Mouse (Mus musculus): ENCODE data around the gene Cbx2. TPM values are rescaled to one million over a fixed set of nuclear protein-coding genes. Genes with fewer than 3 reads are reported as not detected.
A peak's percentile ranks its signal among the peaks of the same experiment; 100 is the strongest.

Cbx2 gene
- total and polyA plus RNA-seq, 3 experiments: 13.1 to 13.3 TPM; not detected in 1

GRCm38 (mm10) chr11:118998540-118999265 is 24.1 kb upstream of the Cbx2 start:
- Histone ChIP-seq H3K36me3 (ENCODE audit: control insufficient read depth in 1 of 2, insufficient read depth in 2 of 2, low read length in 2 of 2) (no peaks in the 10 kb centered on the region), H3K79me2 (ENCODE audit: control insufficient read depth, insufficient read depth, low read length, poor library complexity) (no peaks in the 10 kb centered on the region), H3K27me3 (ENCODE audit: control insufficient read depth in 1 of 2, insufficient read depth in 2 of 2, low read length in 2 of 2) (no peaks in the 10 kb centered on the region; a peak in 2 of 4 replicates), H3K9me3 (replicated peaks; ENCODE audit: insufficient read depth, low read length) (no peaks in the 10 kb centered on the region), H3K4me1 (ENCODE audit: control insufficient read depth in 1 of 2, insufficient read depth in 2 of 2, low read length in 2 of 2) (peaks cover 2 to 3% of the 10 kb centered on the region in 2 experiments; a peak in 2 of 4 replicates), H3K27ac (ENCODE audit: control insufficient read depth, low read depth, low read length) (no peak overlapping the region), H3K4me3 (ENCODE audit: control insufficient read depth in 1 of 2, insufficient read depth in 1 of 2, low read depth in 2 of 2, low read length in 2 of 2) (no peak overlapping the region), H3K9ac (ENCODE audit: control insufficient read depth, low read depth, low read length, poor library complexity, severe bottlenecking) (no peak overlapping the region)
- TF ChIP-seq CHD2 (IDR thresholded peaks at IDR 0.05; ENCODE audit: low read length) (no peak), CTCF (IDR thresholded peaks at IDR 0.05 in 2 of 3, conservative IDR thresholded peaks at IDR 0.05 in 1 of 3; ENCODE audit: control insufficient read depth in 1 of 3, insufficient read depth in 1 of 3, low read depth in 2 of 3, low read length in 3 of 3, poor library complexity in 1 of 3, severe bottlenecking in 1 of 3) (peak; percentile 63 to 97 (median 87)), GATA1 (IDR thresholded peaks at IDR 0.05; ENCODE audit: low read depth, low read length) (no peak), E2F4 (IDR thresholded peaks at IDR 0.05; ENCODE audit: borderline replicate concordance, low read depth, low read length) (no peak), POLR2AphosphoS2 (IDR thresholded peaks at IDR 0.05; ENCODE audit: low read length) (no peak), MAZ (IDR thresholded peaks at IDR 0.05; ENCODE audit: low read depth, low read length) (peak; percentile 43; the same call in 1 of the 2 replicates), RCOR1 (IDR thresholded peaks at IDR 0.05; ENCODE audit: low read depth, low read length) (no peak), MAFK (IDR thresholded peaks at IDR 0.05; ENCODE audit: borderline replicate concordance, low read depth, low read length) (no peak), SMC3 (IDR thresholded peaks at IDR 0.05; ENCODE audit: low read depth, low read length) (peak; percentile 79), SIN3A (IDR thresholded peaks at IDR 0.05; ENCODE audit: low read length) (no peak), ZKSCAN1 (IDR thresholded peaks at IDR 0.05; ENCODE audit: low read depth, low read length) (no peak), UBTF (IDR thresholded peaks at IDR 0.05; ENCODE audit: borderline replicate concordance, insufficient read depth, low read depth, low read length) (no peak), KAT2A (conservative IDR thresholded peaks at IDR 0.05; ENCODE audit: low read depth, low read length) (no peak), MEF2A (IDR thresholded peaks at IDR 0.05; ENCODE audit: extremely low read depth, insufficient replicate concordance, low read depth, low read length, poor library complexity, severe bottlenecking) (no peak), ZNF384 (IDR thresholded peaks at IDR 0.05; ENCODE audit: low read depth, low read length) (no peak), TBP (IDR thresholded peaks at IDR 0.05; ENCODE audit: low read depth, low read length) (no peak), ELF1 (IDR thresholded peaks at IDR 0.05; ENCODE audit: low read depth, low read length) (no peak), USF2 (IDR thresholded peaks at IDR 0.05; ENCODE audit: borderline replicate concordance in 1 of 2, insufficient read depth in 1 of 2, low read depth in 1 of 2, low read length in 2 of 2) (no peak), JUND (IDR thresholded peaks at IDR 0.05; ENCODE audit: low read depth, low read length) (no peak), ETS1 (IDR thresholded peaks at IDR 0.05; ENCODE audit: low read depth, low read length) (no peak), RAD21 (IDR thresholded peaks at IDR 0.05; ENCODE audit: low read depth, low read length) (peak; percentile 79), ZC3H11A (IDR thresholded peaks at IDR 0.05; ENCODE audit: low read depth, low read length) (peak; percentile 50), ZMIZ1 (IDR thresholded peaks at IDR 0.05; ENCODE audit: low read depth, low read length) (no peak)
- peak; percentile 62 for DNase-seq (ENCODE audit: low read depth, low spot score)
